Mouse (Mus musculus): ENCODE data around the gene 1700025G04Rik. TPM values are rescaled to one million over a fixed set of nuclear protein-coding genes. Genes with fewer than 3 reads are reported as not detected.

Gene 1700025G04Rik
- polyA plus RNA-seq, 1 experiment from 2014 or later = 49.9 TPM

- Histone ChIP-seq H3K9ac (no peak overlapping the region), H3K36me3 (no peaks in the 10 kb centered on the region), H3K4me1 (peaks cover 3% of the 10 kb centered on the region; the same call in 1 of the 2 replicates), H3K27me3 (replicated peaks) (no peaks in the 10 kb centered on the region), H3K4me2 (replicated peaks) (no peak overlapping the region), H3K9me3 (no peaks in the 10 kb centered on the region), H3K4me3 (no peak overlapping the region), H3K27ac (no peak overlapping the region)
- ATAC-seq (ENCODE audit: low FRiP score, low read depth) = no peak
- 79% methylated on average over 7 of the region's 7 CpGs for WGBS
Observed at GRCm38 (mm10) chr1:151999424-151999842, 90.5 kb downstream of the 1700025G04Rik start.

GRCm38 (mm10) chr1:151998721-151999206, 91.2 kb downstream of the 1700025G04Rik start:
- WGBS = 84% methylated on average over 8 of the region's 8 CpGs
- no peaks in the 10 kb centered on the region for H3K9me3 ChIP-seq
- ATAC-seq (ENCODE audit: low FRiP score, low read depth) = no peak

GRCm38 (mm10) chr1:151997591-151997990, 92.3 kb downstream of the 1700025G04Rik start:
- Histone ChIP-seq H3K9ac (no peak overlapping the region), H3K4me2 (replicated peaks) (no peak overlapping the region), H3K36me3 (no peaks in the 10 kb centered on the region), H3K4me3 (no peak overlapping the region), H3K9me3 (no peaks in the 10 kb centered on the region), H3K4me1 (peaks cover 3% of the 10 kb centered on the region; the same call in 1 of the 2 replicates), H3K27me3 (replicated peaks) (no peaks in the 10 kb centered on the region), H3K27ac (no peak overlapping the region)
- no peak for ATAC-seq (ENCODE audit: low FRiP score, low read depth)
- WGBS = 83% methylated on average over 7 of the region's 7 CpGs

More at GRCm38 (mm10) chr1:151998721-151999206, 91.2 kb downstream of the 1700025G04Rik start:
- Histone ChIP-seq H3K4me3 (no peak overlapping the region), H3K4me1 (peaks cover 3% of the 10 kb centered on the region; the same call in 1 of the 2 replicates), H3K27me3 (replicated peaks) (no peaks in the 10 kb centered on the region), H3K9ac (no peak overlapping the region), H3K4me2 (replicated peaks) (no peak overlapping the region), H3K36me3 (no peaks in the 10 kb centered on the region), H3K27ac (no peak overlapping the region)

GRCm38 (mm10) chr1:151995948-151996697, 93.8 kb downstream of the 1700025G04Rik start:
- Histone ChIP-seq H3K4me2 (replicated peaks) (no peak overlapping the region), H3K9me3 (no peaks in the 10 kb centered on the region), H3K4me3 (no peak overlapping the region), H3K4me1 (0 out of 2 replicates have a peak, but pooled peaks cover 3% of the 10 kb centered on the region), H3K27ac (no peak overlapping the region), H3K9ac (no peak overlapping the region), H3K36me3 (no peaks in the 10 kb centered on the region), H3K27me3 (replicated peaks) (no peaks in the 10 kb centered on the region)
- WGBS = 82% methylated on average over 10 of the region's 10 CpGs
- ATAC-seq (ENCODE audit: low FRiP score, low read depth) = no peak

- Histone ChIP-seq H3K27ac (no peak overlapping the region), H3K36me3 (no peaks in the 10 kb centered on the region), H3K9me3 (no peaks in the 10 kb centered on the region), H3K9ac (no peak overlapping the region), H3K4me2 (replicated peaks) (no peak overlapping the region), H3K4me1 (peaks cover 8% of the 10 kb centered on the region; the same call in 1 of the 2 replicates), H3K4me3 (no peak overlapping the region), H3K27me3 (replicated peaks) (no peaks in the 10 kb centered on the region)
- WGBS = 61% methylated on average over 6 of the region's 6 CpGs
- ATAC-seq (ENCODE audit: low FRiP score, low read depth) = peak; percentile 41; the same call in 1 of the 2 replicates
Observed at GRCm38 (mm10) chr1:151994271-151994670, 95.7 kb downstream of the 1700025G04Rik start.

- H3K9ac ChIP-seq = no peak overlapping the region
- no peaks in the 10 kb centered on the region for H3K36me3 ChIP-seq
- no peak overlapping the region for H3K4me3 ChIP-seq
- H3K27me3 ChIP-seq (replicated peaks) = no peaks in the 10 kb centered on the region
- 96% methylated on average over 4 of the region's 4 CpGs for WGBS
- H3K9me3 ChIP-seq = no peaks in the 10 kb centered on the region
- no peak overlapping the region for H3K4me2 ChIP-seq (replicated peaks)
- peaks cover 11% of the 10 kb centered on the region for H3K4me1 ChIP-seq
- no peak overlapping the region for H3K27ac ChIP-seq
- no peak for ATAC-seq (ENCODE audit: low FRiP score, low read depth)
Observed at GRCm38 (mm10) chr1:151991505-151991904, 98.4 kb downstream of the 1700025G04Rik start.

- WGBS = 85% methylated on average over 4 of the region's 4 CpGs
- H3K4me2 ChIP-seq (replicated peaks) = no peak overlapping the region
- H3K9me3 ChIP-seq = no peaks in the 10 kb centered on the region
- no peak overlapping the region for H3K9ac ChIP-seq
- no peak overlapping the region for H3K27ac ChIP-seq
- peaks cover 16% of the 10 kb centered on the region for H3K4me1 ChIP-seq
- no peak overlapping the region for H3K4me3 ChIP-seq
- no peak for ATAC-seq (ENCODE audit: low FRiP score, low read depth)
- H3K36me3 ChIP-seq = no peaks in the 10 kb centered on the region
- no peaks in the 10 kb centered on the region for H3K27me3 ChIP-seq (replicated peaks)
Observed at GRCm38 (mm10) chr1:151990615-151991014, 99.3 kb downstream of the 1700025G04Rik start.

GRCm38 (mm10) chr1:151988713-151989112, 101.2 kb downstream of the 1700025G04Rik start:
- Histone ChIP-seq H3K9me3 (no peaks in the 10 kb centered on the region), H3K27me3 (replicated peaks) (no peaks in the 10 kb centered on the region), H3K9ac (no peak overlapping the region), H3K4me2 (replicated peaks) (no peak overlapping the region), H3K36me3 (no peaks in the 10 kb centered on the region), H3K4me3 (no peak overlapping the region), H3K27ac (no peak overlapping the region), H3K4me1 (peaks cover 31% of the 10 kb centered on the region)
- ATAC-seq (ENCODE audit: low FRiP score, low read depth) = no peak
- WGBS = 79% methylated on average over 7 of the region's 7 CpGs

GRCm38 (mm10) chr1:151988066-151988465, 101.9 kb downstream of the 1700025G04Rik start:
- no peak for ATAC-seq (ENCODE audit: low FRiP score, low read depth)
- no peak overlapping the region for H3K4me3 ChIP-seq
- H3K27ac ChIP-seq = no peak overlapping the region
- WGBS = 88% methylated on average over 8 of the region's 8 CpGs
- peaks cover 31% of the 10 kb centered on the region for H3K4me1 ChIP-seq
- H3K36me3 ChIP-seq = no peaks in the 10 kb centered on the region
- no peak overlapping the region for H3K9ac ChIP-seq
- no peak overlapping the region for H3K4me2 ChIP-seq (replicated peaks)
- H3K9me3 ChIP-seq = no peaks in the 10 kb centered on the region
- no peaks in the 10 kb centered on the region for H3K27me3 ChIP-seq (replicated peaks)

- H3K9ac ChIP-seq = no peak overlapping the region
- no peak overlapping the region for H3K4me3 ChIP-seq
- H3K27ac ChIP-seq = no peak overlapping the region
- no peak for ATAC-seq (ENCODE audit: low FRiP score, low read depth)
- H3K9me3 ChIP-seq = no peaks in the 10 kb centered on the region
- H3K4me1 ChIP-seq = peaks cover 31% of the 10 kb centered on the region
- no peak overlapping the region for H3K4me2 ChIP-seq (replicated peaks)
- H3K36me3 ChIP-seq = no peaks in the 10 kb centered on the region
- WGBS = 81% methylated on average over 11 of the region's 11 CpGs
- H3K27me3 ChIP-seq (replicated peaks) = no peaks in the 10 kb centered on the region
Observed at GRCm38 (mm10) chr1:151986024-151986778, 103.7 kb downstream of the 1700025G04Rik start.

GRCm38 (mm10) chr1:151985056-151985455, 104.9 kb downstream of the 1700025G04Rik start:
- H3K9me3 ChIP-seq = no peaks in the 10 kb centered on the region
- peaks cover 31% of the 10 kb centered on the region for H3K4me1 ChIP-seq
- no peaks in the 10 kb centered on the region for H3K27me3 ChIP-seq (replicated peaks)
- no peak overlapping the region for H3K27ac ChIP-seq
- H3K9ac ChIP-seq = no peak overlapping the region
- H3K4me2 ChIP-seq (replicated peaks) = no peak overlapping the region
- 89% methylated on average over 1 of the region's 1 CpGs for WGBS
- no peak for ATAC-seq (ENCODE audit: low FRiP score, low read depth)
- H3K4me3 ChIP-seq = no peak overlapping the region
- H3K36me3 ChIP-seq = no peaks in the 10 kb centered on the region

- Histone ChIP-seq H3K9me3 (no peaks in the 10 kb centered on the region), H3K27ac (no peak overlapping the region), H3K4me1 (peaks cover 21% of the 10 kb centered on the region), H3K27me3 (replicated peaks) (no peaks in the 10 kb centered on the region), H3K9ac (no peak overlapping the region), H3K4me3 (no peak overlapping the region), H3K4me2 (replicated peaks) (no peak overlapping the region), H3K36me3 (no peaks in the 10 kb centered on the region)
- 0 out of 2 replicates have a peak, but pooled peaks have one; percentile 25 for ATAC-seq (ENCODE audit: low FRiP score, low read depth)
- WGBS = 34% methylated on average over 4 of the region's 4 CpGs
Observed at GRCm38 (mm10) chr1:151983991-151984390, 105.9 kb downstream of the 1700025G04Rik start.
